Mouse (Mus musculus): Measurements from ENCODE around the gene Zmiz1. TPM values are rescaled to one million over a fixed set of nuclear protein-coding genes. Genes with fewer than 3 reads are reported as not detected.

The Zmiz1 gene
- polyA plus RNA-seq, 1 experiment from 2014 or later: 31.3 TPM

DNA sequence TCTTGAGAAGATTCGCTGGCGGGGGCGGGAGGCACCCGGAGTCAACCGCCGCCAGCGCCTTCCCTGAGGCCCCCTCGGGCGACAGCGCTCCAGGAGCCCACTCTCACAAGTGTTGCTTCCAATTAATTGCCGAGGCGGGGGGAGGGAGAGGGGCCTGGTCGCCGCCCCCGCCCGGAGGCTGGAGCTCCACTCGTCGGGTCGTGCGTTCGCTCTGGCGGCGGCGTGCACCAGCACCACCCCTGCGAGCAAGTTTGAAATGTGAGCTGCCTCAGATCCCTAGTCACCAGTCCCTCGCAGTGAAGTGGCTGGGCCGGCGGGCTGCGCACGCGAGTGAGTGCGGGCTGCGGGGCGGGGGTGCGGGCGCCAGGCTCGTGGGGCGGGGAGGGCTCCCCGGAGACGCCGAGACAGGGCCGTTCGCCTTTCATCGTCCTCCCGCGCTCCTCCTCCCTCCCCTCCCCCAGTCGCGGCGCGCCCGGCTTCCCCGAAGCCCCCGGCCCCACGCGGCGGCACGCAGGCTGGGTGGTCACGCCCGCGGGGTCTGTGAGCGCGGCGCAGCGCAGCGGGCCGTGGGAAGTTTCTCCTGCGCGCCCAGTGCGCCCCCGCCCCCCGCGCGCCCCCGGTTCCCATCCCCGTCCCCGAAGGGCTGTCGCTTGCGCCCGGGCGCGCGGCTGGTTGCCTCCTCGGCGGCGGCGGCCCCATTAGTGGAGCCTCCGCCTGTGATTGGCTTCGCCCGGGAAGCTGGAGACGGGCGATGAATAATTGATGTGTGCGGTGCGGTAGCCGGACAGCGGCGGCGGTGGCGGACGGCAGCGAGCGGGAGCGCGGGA is 148.4 kb downstream of the Zmiz1 start:
- peak; percentile 17; the same call in 1 of the 2 replicates for ATAC-seq (ENCODE audit: insufficient number of reproducible peaks, insufficient read depth, low FRiP score, low read depth)
- peaks cover 4% of the 10 kb centered on the region; the same call in 1 of the 2 replicates for H3K36me3 ChIP-seq (ENCODE audit: control insufficient read depth, insufficient read depth, low read length)
- peaks cover 49 to 85% of the 10 kb centered on the region in 2 experiments for H3K4me1 ChIP-seq (ENCODE audit: control insufficient read depth in 2 of 2, insufficient read depth in 2 of 2, low read length in 2 of 2)
- H3K4me3 ChIP-seq (ENCODE audit: control insufficient read depth in 1 of 2, insufficient read depth in 1 of 2, low read depth in 1 of 2, low read length in 2 of 2): peak overlapping the region; percentile 79 to 88
- peak overlapping the region; percentile 96 for H3K9ac ChIP-seq (ENCODE audit: low read length)
- H3K27me3 ChIP-seq (ENCODE audit: control insufficient read depth, insufficient read depth, low read length): no peaks in the 10 kb centered on the region
- no peaks in the 10 kb centered on the region for H3K9me3 ChIP-seq (ENCODE audit: control insufficient read depth, low read length)
- peak overlapping the region; percentile 91 for H3K27ac ChIP-seq (replicated peaks in 1 of 2; ENCODE audit: control insufficient read depth in 1 of 2, insufficient read depth in 1 of 2, low read depth in 2 of 2, low read length in 2 of 2)
- peak overlapping the region; percentile 91 for H3K4me2 ChIP-seq (ENCODE audit: low read length)
- WGBS: under 1% methylated on average over 82 of the region's 103 CpGs

DNA sequence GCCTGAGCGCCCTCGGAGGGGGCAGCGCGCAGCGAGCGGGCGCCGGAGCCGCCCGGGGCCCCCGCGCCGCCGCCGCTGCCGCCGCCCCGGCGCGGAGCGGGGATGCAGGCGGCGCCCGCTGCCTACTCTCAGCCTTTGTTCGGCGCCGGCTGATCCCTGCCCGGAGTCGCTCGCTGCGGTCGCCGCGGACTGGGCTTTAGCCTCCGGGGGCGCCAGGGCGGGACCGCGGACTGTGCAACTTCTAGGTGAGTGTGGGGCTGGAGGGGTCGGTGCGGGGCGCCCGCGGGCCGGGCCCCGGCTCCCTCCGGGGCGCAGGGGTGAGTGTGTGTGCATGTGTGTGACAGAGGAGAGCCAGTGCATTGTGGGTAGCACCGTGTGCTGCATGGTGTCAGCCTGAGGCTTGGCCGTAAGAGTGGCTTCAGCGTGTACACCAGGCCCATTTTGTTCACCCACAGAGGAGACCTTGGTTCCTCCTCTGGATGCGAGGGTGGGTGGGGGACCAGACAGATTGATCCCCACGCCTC is 149.0 kb downstream of the Zmiz1 start:
- Histone ChIP-seq H3K27ac (replicated peaks in 1 of 2; ENCODE audit: control insufficient read depth in 1 of 2, insufficient read depth in 1 of 2, low read depth in 2 of 2, low read length in 2 of 2) (peak overlapping the region; percentile 83 to 91), H3K9me3 (ENCODE audit: control insufficient read depth, low read length) (no peaks in the 10 kb centered on the region), H3K4me2 (ENCODE audit: low read length) (peak overlapping the region; percentile 91), H3K9ac (ENCODE audit: low read length) (peak overlapping the region; percentile 96), H3K27me3 (ENCODE audit: control insufficient read depth, insufficient read depth, low read length) (no peaks in the 10 kb centered on the region), H3K4me3 (ENCODE audit: control insufficient read depth in 1 of 2, insufficient read depth in 1 of 2, low read depth in 1 of 2, low read length in 2 of 2) (peak overlapping the region; percentile 79 to 88), H3K4me1 (ENCODE audit: control insufficient read depth in 2 of 2, insufficient read depth in 2 of 2, low read length in 2 of 2) (peaks cover 52 to 85% of the 10 kb centered on the region in 2 experiments), H3K36me3 (ENCODE audit: control insufficient read depth, insufficient read depth, low read length) (peaks cover 4% of the 10 kb centered on the region; the same call in 1 of the 2 replicates)
- WGBS: under 1% methylated on average over 49 of the region's 53 CpGs
- ATAC-seq (ENCODE audit: insufficient number of reproducible peaks, insufficient read depth, low FRiP score, low read depth): peak; percentile 58

DNA sequence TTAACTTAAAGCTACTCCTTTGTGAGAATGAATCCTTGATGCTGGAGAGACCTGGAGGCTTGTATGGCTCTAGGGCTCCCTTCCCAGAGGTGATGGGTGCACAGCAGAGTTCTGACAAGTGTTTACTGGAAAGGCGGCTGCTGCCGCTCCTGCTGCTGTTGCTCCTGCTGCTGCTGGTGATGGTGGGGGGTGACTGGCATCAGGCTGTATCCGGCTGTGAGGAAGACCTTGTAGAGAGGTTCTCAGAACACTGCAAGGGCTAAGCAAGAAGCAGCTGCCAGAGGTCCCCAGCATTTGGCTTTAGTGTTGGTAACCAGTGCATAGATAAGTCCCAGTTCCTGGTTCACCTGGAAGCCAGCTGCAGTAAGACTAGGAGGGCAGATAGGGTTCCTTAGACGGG is 149.6 kb downstream of the Zmiz1 start:
- Histone ChIP-seq H3K4me2 (ENCODE audit: low read length) (peak overlapping the region; percentile 91), H3K36me3 (ENCODE audit: control insufficient read depth, insufficient read depth, low read length) (peaks cover 4% of the 10 kb centered on the region; the same call in 1 of the 2 replicates), H3K4me3 (ENCODE audit: control insufficient read depth in 1 of 2, insufficient read depth in 1 of 2, low read depth in 1 of 2, low read length in 2 of 2) (peak overlapping the region; percentile 79 to 88), H3K4me1 (ENCODE audit: control insufficient read depth in 2 of 2, insufficient read depth in 2 of 2, low read length in 2 of 2) (peaks cover 49 to 85% of the 10 kb centered on the region in 2 experiments), H3K27me3 (ENCODE audit: control insufficient read depth, insufficient read depth, low read length) (no peaks in the 10 kb centered on the region), H3K9ac (ENCODE audit: low read length) (peak overlapping the region; percentile 96), H3K9me3 (ENCODE audit: control insufficient read depth, low read length) (no peaks in the 10 kb centered on the region), H3K27ac (replicated peaks in 1 of 2; ENCODE audit: control insufficient read depth in 1 of 2, insufficient read depth in 1 of 2, low read depth in 2 of 2, low read length in 2 of 2) (peak overlapping the region; percentile 83 to 91)
- WGBS: 20% methylated on average over 4 of the region's 4 CpGs
- no peak for ATAC-seq (ENCODE audit: insufficient number of reproducible peaks, insufficient read depth, low FRiP score, low read depth)

DNA sequence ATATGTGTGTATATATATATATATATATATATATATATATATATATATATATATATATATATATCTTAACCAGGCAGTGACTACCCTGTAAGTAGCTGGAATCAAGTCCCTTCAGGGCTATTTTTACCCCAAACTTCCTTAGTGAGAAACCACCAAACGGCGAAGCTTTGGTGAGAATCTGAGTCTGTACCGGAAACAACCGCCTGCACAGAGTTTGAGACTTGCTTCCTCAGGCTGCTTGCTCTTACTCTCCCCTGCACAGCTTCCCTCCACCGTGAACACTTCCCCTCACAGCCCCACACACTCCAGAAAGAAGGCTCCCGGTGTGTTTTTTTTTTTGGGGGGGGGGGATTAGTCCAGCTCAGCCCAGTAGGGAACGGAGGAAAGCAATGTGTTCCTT is 150.4 kb downstream of the Zmiz1 start:
- Histone ChIP-seq H3K4me1 (ENCODE audit: control insufficient read depth in 2 of 2, insufficient read depth in 2 of 2, low read length in 2 of 2) (peaks cover 47 to 85% of the 10 kb centered on the region in 2 experiments), H3K27ac (replicated peaks in 1 of 2; ENCODE audit: control insufficient read depth in 1 of 2, insufficient read depth in 1 of 2, low read depth in 2 of 2, low read length in 2 of 2) (0 out of 4 replicates have a peak overlapping the region, but pooled peaks have one; percentile 14 to 17), H3K9ac (ENCODE audit: low read length) (peak overlapping the region; percentile 26; the same call in 1 of the 2 replicates), H3K36me3 (ENCODE audit: control insufficient read depth, insufficient read depth, low read length) (peaks cover 4% of the 10 kb centered on the region; the same call in 1 of the 2 replicates), H3K4me2 (ENCODE audit: low read length) (peak overlapping the region; percentile 91), H3K4me3 (ENCODE audit: control insufficient read depth in 1 of 2, insufficient read depth in 1 of 2, low read depth in 1 of 2, low read length in 2 of 2) (0 out of 4 replicates have a peak overlapping the region, but pooled peaks of 1 of the 2 experiments have one; percentile 0), H3K9me3 (ENCODE audit: control insufficient read depth, low read length) (no peaks in the 10 kb centered on the region), H3K27me3 (ENCODE audit: control insufficient read depth, insufficient read depth, low read length) (no peaks in the 10 kb centered on the region)
- WGBS: 56% methylated on average over 7 of the region's 7 CpGs
- ATAC-seq (ENCODE audit: insufficient number of reproducible peaks, insufficient read depth, low FRiP score, low read depth): no peak

DNA sequence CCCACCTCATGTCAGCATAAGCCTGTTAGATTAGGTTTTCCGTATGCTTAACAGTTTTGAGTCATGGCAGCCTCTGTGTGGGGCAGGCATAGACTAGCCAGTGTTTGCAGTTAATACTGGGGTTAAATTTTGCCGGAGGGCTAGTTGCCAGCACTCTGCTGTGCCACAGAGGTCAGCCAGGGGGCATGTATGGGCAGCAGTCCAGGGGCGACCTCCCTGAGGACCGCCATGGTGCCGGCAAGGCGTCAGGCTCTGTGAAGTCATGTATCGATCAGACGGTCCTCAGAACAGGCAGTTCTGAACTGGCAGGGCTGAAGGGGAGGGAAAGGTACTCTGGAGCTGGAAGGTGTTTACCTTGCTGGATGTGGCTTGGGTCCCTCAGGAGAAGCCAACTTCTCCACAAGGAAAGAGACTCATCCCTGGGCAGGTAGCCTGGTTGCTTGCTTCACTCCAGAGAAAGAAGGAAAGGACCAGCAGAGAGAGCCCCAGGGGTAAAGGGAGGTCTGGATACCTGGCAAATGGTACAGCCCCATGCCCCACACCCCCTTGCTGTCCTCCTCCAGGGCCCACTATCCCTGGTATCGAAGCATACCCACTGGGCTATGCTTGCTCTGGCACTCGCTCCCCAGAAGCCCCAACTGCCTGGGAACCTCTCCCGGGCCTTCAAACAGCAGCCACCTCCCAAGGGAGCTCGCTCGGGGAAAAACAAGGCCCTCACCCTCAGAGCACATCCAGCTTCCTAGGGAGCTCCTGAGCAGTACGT is 151.6 kb downstream of the Zmiz1 start:
- WGBS: 30% methylated on average over 14 of the region's 14 CpGs
- peak overlapping the region; percentile 55 for H3K9ac ChIP-seq (ENCODE audit: low read length)
- no peak overlapping the region for H3K4me3 ChIP-seq (ENCODE audit: control insufficient read depth in 1 of 2, insufficient read depth in 1 of 2, low read depth in 1 of 2, low read length in 2 of 2)
- peaks cover 6% of the 10 kb centered on the region; the same call in 1 of the 2 replicates for H3K36me3 ChIP-seq (ENCODE audit: control insufficient read depth, insufficient read depth, low read length)
- H3K27me3 ChIP-seq (ENCODE audit: control insufficient read depth, insufficient read depth, low read length): no peaks in the 10 kb centered on the region
- H3K4me1 ChIP-seq (ENCODE audit: control insufficient read depth in 2 of 2, insufficient read depth in 2 of 2, low read length in 2 of 2): peaks cover 52 to 85% of the 10 kb centered on the region in 2 experiments
- H3K27ac ChIP-seq (replicated peaks in 1 of 2; ENCODE audit: control insufficient read depth in 1 of 2, insufficient read depth in 1 of 2, low read depth in 2 of 2, low read length in 2 of 2): peak overlapping the region; percentile 42 to 59
- H3K9me3 ChIP-seq (ENCODE audit: control insufficient read depth, low read length): no peaks in the 10 kb centered on the region
- H3K4me2 ChIP-seq (ENCODE audit: low read length): peak overlapping the region; percentile 91
- no peak for ATAC-seq (ENCODE audit: insufficient number of reproducible peaks, insufficient read depth, low FRiP score, low read depth)

DNA sequence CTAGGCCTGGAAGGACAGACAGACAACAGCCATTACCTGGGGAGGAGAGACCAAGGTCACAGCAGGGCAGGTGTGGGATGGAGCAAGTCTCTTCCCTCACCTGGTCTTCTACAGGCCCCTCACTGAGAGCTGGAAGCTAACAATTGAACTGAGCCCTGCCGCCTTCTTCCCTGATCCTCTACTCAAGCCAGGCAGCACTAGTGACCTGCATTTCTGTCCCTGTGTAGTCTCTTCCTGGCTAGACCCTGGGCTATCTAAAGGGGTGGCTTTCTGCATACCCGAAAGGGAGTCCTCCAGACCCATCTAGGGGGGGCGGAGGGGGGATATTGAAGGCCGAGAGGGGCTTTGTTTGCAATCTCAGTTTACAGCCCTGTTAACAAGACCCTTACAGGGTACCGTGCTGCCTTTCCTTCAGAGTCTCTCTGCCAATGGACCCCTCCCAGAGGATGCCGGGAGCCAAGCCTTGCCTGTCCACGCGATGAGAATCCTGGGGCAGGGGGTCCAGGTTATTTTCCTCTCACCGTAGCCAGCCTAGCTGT is 152.2 kb downstream of the Zmiz1 start:
- H3K4me3 ChIP-seq (ENCODE audit: control insufficient read depth in 1 of 2, insufficient read depth in 1 of 2, low read depth in 1 of 2, low read length in 2 of 2): no peak overlapping the region
- WGBS: 36% methylated on average over 9 of the region's 9 CpGs
- H3K36me3 ChIP-seq (ENCODE audit: control insufficient read depth, insufficient read depth, low read length): peaks cover 10% of the 10 kb centered on the region; the same call in 1 of the 2 replicates
- H3K27me3 ChIP-seq (ENCODE audit: control insufficient read depth, insufficient read depth, low read length): no peaks in the 10 kb centered on the region
- peak overlapping the region; percentile 91 for H3K4me2 ChIP-seq (ENCODE audit: low read length)
- no peaks in the 10 kb centered on the region for H3K9me3 ChIP-seq (ENCODE audit: control insufficient read depth, low read length)
- H3K27ac ChIP-seq (replicated peaks in 1 of 2; ENCODE audit: control insufficient read depth in 1 of 2, insufficient read depth in 1 of 2, low read depth in 2 of 2, low read length in 2 of 2): peak overlapping the region; percentile 20 to 59
- H3K4me1 ChIP-seq (ENCODE audit: control insufficient read depth in 2 of 2, insufficient read depth in 2 of 2, low read length in 2 of 2): peaks cover 52 to 84% of the 10 kb centered on the region in 2 experiments
- peak overlapping the region; percentile 55 for H3K9ac ChIP-seq (ENCODE audit: low read length)
- ATAC-seq (ENCODE audit: insufficient number of reproducible peaks, insufficient read depth, low FRiP score, low read depth): no peak
